Mouse (Mus musculus) embryonic fibroblast, embryonic 13.5 days (primary cell): ENCODE data around the gene Fam50b.

ENCODE experiments used
- CTCF ChIP-seq: IDR thresholded peaks from 2 replicates; pipeline ENCODE4 v1.5.1; 2011; ENCODE audit warnings: mild to moderate bottlenecking, control low read depth, low read length, moderate library complexity, borderline replicate concordance; ENCODE audit not compliant: insufficient read depth
- POLR2A ChIP-seq: IDR thresholded peaks from 2 replicates; pipeline ENCODE4 v1.6.1; 2011; ENCODE audit warnings: low read depth, mild to moderate bottlenecking, control low read depth, low read length, moderate library complexity

GRCm38 (mm10) chr13:34762865-34763264, 28.2 kb downstream of the Fam50b start:
- TF ChIP-seq POLR2A = no peak
- no peak for TF ChIP-seq CTCF
